Mouse (Mus musculus) adrenal gland (tissue): ENCODE results near the gene Glis3.

Experiments used
- intact Hi-C: fragments of 180-260 bp; cut with DNase I; formaldehyde crosslinking; loops from one replicate; pipeline ENCODE4 v1.15.1; 2025

The Glis3 gene

GRCm38 (mm10) chr19:28500975-28501374, 178.9 kb downstream of the Glis3 start:
- intact Hi-C loops: no loop called here

- intact Hi-C loops: no loop called here
Measured at GRCm38 (mm10) chr19:28500505-28500904, 179.4 kb downstream of the Glis3 start.

GRCm38 (mm10) chr19:28499786-28500185, 180.1 kb downstream of the Glis3 start:
- intact Hi-C loops: no loop called here

- intact Hi-C loops: no loop called here
Measured at GRCm38 (mm10) chr19:28495926-28496325, 184.0 kb downstream of the Glis3 start.

GRCm38 (mm10) chr19:28493605-28494260, 186.1 kb downstream of the Glis3 start:
- intact Hi-C loops: no loop called here

- intact Hi-C loops: no loop called here
Measured at GRCm38 (mm10) chr19:28478055-28478454, 201.8 kb downstream of the Glis3 start.

GRCm38 (mm10) chr19:28477326-28477863, 202.5 kb downstream of the Glis3 start:
- intact Hi-C loops: no loop called here

- intact Hi-C loops: no loop called here
Measured at GRCm38 (mm10) chr19:28473621-28474020, 206.3 kb downstream of the Glis3 start.

- intact Hi-C loops: no loop called here
Measured at GRCm38 (mm10) chr19:28471144-28471543, 208.7 kb downstream of the Glis3 start.

GRCm38 (mm10) chr19:28465779-28466178, 214.1 kb downstream of the Glis3 start:
- intact Hi-C loops: no loop called here

- intact Hi-C loops: no loop called here
Measured at GRCm38 (mm10) chr19:28454331-28454730, 225.5 kb downstream of the Glis3 start.

- intact Hi-C loops: no loop called here
Measured at GRCm38 (mm10) chr19:28452951-28453520, 226.8 kb downstream of the Glis3 start.

GRCm38 (mm10) chr19:28448811-28449210, 231.1 kb downstream of the Glis3 start:
- intact Hi-C loops: no loop called here

- intact Hi-C loops: no loop called here
Measured at GRCm38 (mm10) chr19:28442161-28442560, 237.7 kb downstream of the Glis3 start.

GRCm38 (mm10) chr19:28436457-28437148, 243.3 kb downstream of the Glis3 start:
- intact Hi-C loops: no loop called here

- intact Hi-C loops: no loop called here
Measured at GRCm38 (mm10) chr19:28428220-28428816, 251.6 kb downstream of the Glis3 start.

- intact Hi-C loops: no loop called here
Measured at GRCm38 (mm10) chr19:28424180-28424579, 255.7 kb downstream of the Glis3 start.

- intact Hi-C loops: no loop called here
Measured at GRCm38 (mm10) chr19:28422939-28423338, 256.9 kb downstream of the Glis3 start.

- intact Hi-C loops: no loop called here
Measured at GRCm38 (mm10) chr19:28416069-28416468, 263.8 kb downstream of the Glis3 start.

- intact Hi-C loops: no loop called here
Measured at GRCm38 (mm10) chr19:28408787-28409186, 271.1 kb downstream of the Glis3 start.

GRCm38 (mm10) chr19:28402956-28403355, 276.9 kb downstream of the Glis3 start:
- intact Hi-C loops: no loop called here

- intact Hi-C loops: loop anchor here (10.0 kb wide), 1 partner anchor 129 kb away; no protein-coding TSS in a partner anchor
Measured at GRCm38 (mm10) chr19:28395584-28395861, 284.4 kb downstream of the Glis3 start.
